Comparison of ENCODE assay signal across 8 mouse cellular contexts in genomic region chr9:59656635-59657617, GRCm38 (mm10). TPM values are rescaled to one million over a fixed set of nuclear protein-coding genes. Genes with fewer than 3 reads are reported as not detected.
DNase-seq lines count a peak whose midpoint lies in the region; ATAC-seq lines count a peak whose summit lies in the region.

No protein-coding gene starts in this region.

- H3K9ac ChIP-seq in heart, embryonic 15.5 days, result peak overlapping the region; percentile 90
- peak overlapping the region; percentile 52; the same call in 1 of the 2 replicates for H3K9ac ChIP-seq in liver, embryonic 15.5 days
- H3K9ac ChIP-seq in stomach, embryonic 16.5 days (ENCODE audit: low read length), result peak overlapping the region; percentile 87

- ATAC-seq in heart, embryonic 15.5 days (replicated peaks; ENCODE audit: insufficient number of reproducible peaks, insufficient read depth, low FRiP score, low read depth), result peak; percentile 24
- peak; percentile 6 for ATAC-seq in liver, embryonic 15.5 days (ENCODE audit: insufficient read depth)
- ATAC-seq in stomach, embryonic 16.5 days (ENCODE audit: insufficient read depth, low FRiP score), result peak; percentile 4; the same call in 1 of the 2 replicates

- peak overlapping the region; percentile 92 for H3K4me3 ChIP-seq in forebrain, embryonic 10.5 days
- H3K4me3 ChIP-seq in heart, embryonic 15.5 days, result peak overlapping the region; percentile 91
- peak overlapping the region; percentile 65 for H3K4me3 ChIP-seq in liver, embryonic 15.5 days (replicated peaks)
- peak overlapping the region; percentile 93 for H3K4me3 ChIP-seq in stomach, embryonic 16.5 days (replicated peaks; ENCODE audit: low read length)

- DNase-seq in CD4-positive, CD25-positive, alpha-beta regulatory T cell, adult 2 months (ENCODE audit: low read depth, low spot score), result peak; percentile 87
- peak; percentile 29 to 44 for DNase-seq in adrenal gland, postnatal 4 days (ENCODE audit: low spot score in 2 of 2)
- peak; percentile 97 for DNase-seq in forebrain, embryonic 10.5 days (ENCODE audit: extremely low spot score, low spot score)
- peak; percentile 93 for DNase-seq in kidney, postnatal 10 days
- DNase-seq in neural tube, embryonic 10.5 days (ENCODE audit: extremely low spot score, low spot score), result peak; percentile 97

- peaks cover 51% of the 10 kb centered on the region for H3K4me1 ChIP-seq in forebrain, embryonic 10.5 days
- peaks cover 45% of the 10 kb centered on the region for H3K4me1 ChIP-seq in heart, embryonic 15.5 days (replicated peaks)
- peaks cover 59% of the 10 kb centered on the region for H3K4me1 ChIP-seq in liver, embryonic 15.5 days (replicated peaks)
- H3K4me1 ChIP-seq in stomach, embryonic 16.5 days (ENCODE audit: control insufficient read depth, insufficient read depth, low read length), result peaks cover 41% of the 10 kb centered on the region

- no peaks in the 10 kb centered on the region for H3K9me3 ChIP-seq in forebrain, embryonic 10.5 days
- H3K9me3 ChIP-seq in heart, embryonic 15.5 days (replicated peaks), result no peaks in the 10 kb centered on the region
- no peaks in the 10 kb centered on the region for H3K9me3 ChIP-seq in liver, embryonic 15.5 days (replicated peaks)
- no peaks in the 10 kb centered on the region for H3K9me3 ChIP-seq in stomach, embryonic 16.5 days (replicated peaks; ENCODE audit: control insufficient read depth, low read length)

- no peaks in the 10 kb centered on the region for H3K27me3 ChIP-seq in forebrain, embryonic 10.5 days (ENCODE audit: poor library complexity, severe bottlenecking)
- no peaks in the 10 kb centered on the region for H3K27me3 ChIP-seq in heart, embryonic 15.5 days
- H3K27me3 ChIP-seq in liver, embryonic 15.5 days, result peaks cover 87% of the 10 kb centered on the region
- H3K27me3 ChIP-seq in stomach, embryonic 16.5 days (ENCODE audit: control insufficient read depth, insufficient read depth, low read length), result no peaks in the 10 kb centered on the region

- peak overlapping the region; percentile 100 for H3K27ac ChIP-seq in forebrain, embryonic 10.5 days
- H3K27ac ChIP-seq in heart, embryonic 15.5 days, result peak overlapping the region; percentile 99
- peak overlapping the region; percentile 77 for H3K27ac ChIP-seq in liver, embryonic 15.5 days (replicated peaks)
- peak overlapping the region; percentile 96 for H3K27ac ChIP-seq in stomach, embryonic 16.5 days (ENCODE audit: low read length)

- WGBS in forebrain, embryonic 10.5 days, result under 1% methylated on average over 65 of the region's 65 CpGs
- WGBS in heart, embryonic 15.5 days, result under 1% methylated on average over 65 of the region's 65 CpGs
- under 1% methylated on average over 65 of the region's 65 CpGs for WGBS in liver, embryonic 15.5 days (ENCODE audit: insufficient replicate concordance)
- WGBS in stomach, embryonic 16.5 days, result under 1% methylated on average over 65 of the region's 65 CpGs

- H3K4me2 ChIP-seq in heart, embryonic 15.5 days, result peak overlapping the region; percentile 65
- H3K4me2 ChIP-seq in liver, embryonic 15.5 days, result peak overlapping the region; percentile 83
- peak overlapping the region; percentile 57 for H3K4me2 ChIP-seq in stomach, embryonic 16.5 days (ENCODE audit: low read depth, low read length)

- H3K36me3 ChIP-seq in forebrain, embryonic 10.5 days (replicated peaks), result peaks cover 43% of the 10 kb centered on the region
- H3K36me3 ChIP-seq in heart, embryonic 15.5 days, result no peaks in the 10 kb centered on the region
- H3K36me3 ChIP-seq in liver, embryonic 15.5 days (replicated peaks), result no peaks in the 10 kb centered on the region
- H3K36me3 ChIP-seq in stomach, embryonic 16.5 days (ENCODE audit: control insufficient read depth, insufficient read depth, low read length), result no peaks in the 10 kb centered on the region

RNA-seq across cellular contexts. Expression of gene Pkm, which starts 0.8 kb away (rescaled TPM):
- 100 to 1,000 TPM; 351 to 370 TPM for total RNA-seq in adrenal gland, postnatal 4 days (2021)
- polyA plus RNA-seq in forebrain, embryonic 10.5 days (2016; fragmentation: Nextera tagmentation; extraction: Ambion mirVana), result 3,207 and 3,346 TPM in 2 replicates
- 1,637 and 1,814 TPM in 2 replicates for polyA plus RNA-seq in heart, embryonic 15.5 days (2015; fragmentation: Nextera tagmentation; extraction: Ambion mirVana)
- polyA plus RNA-seq in liver, embryonic 15.5 days (2015; fragmentation: Nextera tagmentation; extraction: Ambion mirVana), result 163 and 164 TPM in 2 replicates
- polyA plus RNA-seq in stomach, embryonic 16.5 days (2015; fragmentation: Nextera tagmentation; extraction: Ambion mirVana), result 1,032 and 1,108 TPM in 2 replicates

RNA-seq across cellular contexts. Expression of gene Gramd2, which starts 23.0 kb away (rescaled TPM):
- under 1 TPM; 0.28 to 0.42 TPM for total RNA-seq in adrenal gland, postnatal 4 days (2021)
- polyA plus RNA-seq in forebrain, embryonic 10.5 days (2016; fragmentation: Nextera tagmentation; extraction: Ambion mirVana), result 0.22 and 0.46 TPM in 2 replicates
- 0.31 and 0.65 TPM in 2 replicates for polyA plus RNA-seq in heart, embryonic 15.5 days (2015; fragmentation: Nextera tagmentation; extraction: Ambion mirVana)
- 0.17 and 0.32 TPM in 2 replicates for polyA plus RNA-seq in liver, embryonic 15.5 days (2015; fragmentation: Nextera tagmentation; extraction: Ambion mirVana)
- 2.2 and 3.6 TPM in 2 replicates for polyA plus RNA-seq in stomach, embryonic 16.5 days (2015; fragmentation: Nextera tagmentation; extraction: Ambion mirVana)

RNA-seq across cellular contexts. Expression of gene Parp6, which starts 39.8 kb away (rescaled TPM):
- total RNA-seq in adrenal gland, postnatal 4 days (2021), result 10 to 100 TPM; 31.6 to 32.2 TPM
- polyA plus RNA-seq in forebrain, embryonic 10.5 days (2016; fragmentation: Nextera tagmentation; extraction: Ambion mirVana), result 34.1 and 41.6 TPM in 2 replicates
- 14.0 and 24.3 TPM in 2 replicates for polyA plus RNA-seq in heart, embryonic 15.5 days (2015; fragmentation: Nextera tagmentation; extraction: Ambion mirVana)
- 3.7 and 4.0 TPM in 2 replicates for polyA plus RNA-seq in liver, embryonic 15.5 days (2015; fragmentation: Nextera tagmentation; extraction: Ambion mirVana)
- 28.2 and 31.1 TPM in 2 replicates for polyA plus RNA-seq in stomach, embryonic 16.5 days (2015; fragmentation: Nextera tagmentation; extraction: Ambion mirVana)

Comparison
In these comparisons a context has a peak if more than half of its experiments do, and no peak if none do; other contexts are left out.
1. Peak in every context shown above with its lines: DNase-seq, ATAC-seq, H3K4me3 ChIP-seq and H3K27ac ChIP-seq.
2. DNase-seq: peak in every context shown above with its lines; median percentile 97 in forebrain, embryonic 10.5 days; 97 in neural tube, embryonic 10.5 days; 93 in kidney, postnatal 10 days; 87 in CD4-positive, CD25-positive, alpha-beta regulatory T cell, adult 2 months; 36 in adrenal gland, postnatal 4 days.